Mouse (Mus musculus) lung, postnatal 10 days (tissue): ENCODE results near the gene Ttll2.
"Not testable (repeated sequence)": the region's sequence is repeated elsewhere in the genome, so short reads cannot be mapped to it uniquely, and the experiment has no call there.

Experiments
- DNase-seq: peaks from one replicate; pipeline ENCODE4 v3.0.0; 2021

Ttll2 gene

GRCm38 (mm10) chr17:7360749-7361465 lies 8.4 kb upstream of the Ttll2 start:
- peak; percentile 17 for DNase-seq

GRCm38 (mm10) chr17:7359806-7360205 lies 7.3 kb upstream of the Ttll2 start:
- not testable (repeated sequence) for DNase-seq

- not testable (repeated sequence) for DNase-seq
These were observed 3.7 kb downstream of the Ttll2 start for GRCm38 (mm10) chr17:7348765-7349164.

- peak; percentile 23 for DNase-seq
These were observed 15.1 kb downstream of the Ttll2 start for GRCm38 (mm10) chr17:7337381-7337780.

GRCm38 (mm10) chr17:7332745-7333144 lies 19.8 kb downstream of the Ttll2 start:
- DNase-seq = not testable (repeated sequence)

- not testable (repeated sequence) for DNase-seq
These were observed 26.1 kb downstream of the Ttll2 start for GRCm38 (mm10) chr17:7326415-7326814.

GRCm38 (mm10) chr17:7324346-7324745 lies 28.1 kb downstream of the Ttll2 start, which contains the start of gene Tcp10a:
Gene Tcp10a, plus strand, starts transcription at chr17:7324646.
- not testable (repeated sequence) for DNase-seq

GRCm38 (mm10) chr17:7319789-7320188 lies 32.7 kb downstream of the Ttll2 start:
- not testable (repeated sequence) for DNase-seq

GRCm38 (mm10) chr17:7315693-7316382 lies 36.7 kb downstream of the Ttll2 start:
- not testable (repeated sequence) for DNase-seq

GRCm38 (mm10) chr17:7306278-7307196 lies 46.0 kb downstream of the Ttll2 start:
- peak; percentile 66 for DNase-seq
